In genomic region chr3:155234919-155235318, GRCm38 (mm10) we compare ENCODE assay signal across 10 mouse cellular contexts.
DNase-seq lines count a peak whose midpoint lies in the region; ATAC-seq lines count a peak whose summit lies in the region.
"Had no signal": no experiment of that assay in that cellular context is flagged by ENCODE, and none has a peak within 500 bp of the region (broad histone marks: within the 10 kb centered on the region; RNA-seq: fewer than 3 reads in every experiment).

No protein-coding gene starts in this region.

- no peak overlapping the region for H3K27ac ChIP-seq in embryonic facial prominence, embryonic 11.5 days (replicated peaks; ENCODE audit: low read depth, low read length)
- no peak overlapping the region for H3K27ac ChIP-seq in embryonic facial prominence, embryonic 10.5 days (replicated peaks)
- H3K27ac ChIP-seq in neural tube, embryonic 11.5 days (ENCODE audit: low read depth, low read length), result no peak overlapping the region
- no peak overlapping the region for H3K27ac ChIP-seq in hindbrain, embryonic 16.5 days (ENCODE audit: low read depth, low read length)
- H3K27ac ChIP-seq: heart, embryonic 13.5 days; liver, embryonic 13.5 days had no signal

- H3K4me2 ChIP-seq in embryonic facial prominence, embryonic 11.5 days (ENCODE audit: low read depth, low read length), result no peak overlapping the region
- no peak overlapping the region for H3K4me2 ChIP-seq in neural tube, embryonic 11.5 days (ENCODE audit: low read depth)
- no peak overlapping the region for H3K4me2 ChIP-seq in hindbrain, embryonic 16.5 days (ENCODE audit: low read length)
- H3K4me2 ChIP-seq: heart, embryonic 13.5 days; liver, embryonic 13.5 days had no signal

- DNase-seq in embryonic facial prominence, embryonic 11.5 days (ENCODE audit: low spot score), result peak; percentile 50
- no peak for DNase-seq in embryonic facial prominence, embryonic 10.5 days (ENCODE audit: low spot score)
- no peak for DNase-seq in neural tube, embryonic 11.5 days (ENCODE audit: low spot score)
- DNase-seq in neural tube, embryonic 10.5 days (ENCODE audit: extremely low spot score, low spot score), result no peak
- DNase-seq in telencephalon, adult 2 months (ENCODE audit: low read depth, low spot score), result peak; percentile 29
- no peak for DNase-seq in urinary bladder, postnatal 36 days (ENCODE audit: low spot score in 2 of 2)
- DNase-seq in urinary bladder, postnatal 4 days (ENCODE audit: low spot score in 2 of 2), result no peak
- DNase-seq: liver, embryonic 13.5 days had no signal

- H3K27me3 ChIP-seq in embryonic facial prominence, embryonic 11.5 days (ENCODE audit: control insufficient read depth, insufficient read depth, low read length), result no peaks in the 10 kb centered on the region
- no peaks in the 10 kb centered on the region for H3K27me3 ChIP-seq in embryonic facial prominence, embryonic 10.5 days (replicated peaks; ENCODE audit: low read depth, poor library complexity, severe bottlenecking)
- H3K27me3 ChIP-seq in neural tube, embryonic 11.5 days (ENCODE audit: control insufficient read depth, insufficient read depth, low read length), result no peaks in the 10 kb centered on the region
- H3K27me3 ChIP-seq in hindbrain, embryonic 16.5 days (replicated peaks; ENCODE audit: control insufficient read depth, insufficient read depth, low read length), result no peaks in the 10 kb centered on the region
- H3K27me3 ChIP-seq: heart, embryonic 13.5 days; liver, embryonic 13.5 days had no signal

- no peak; the same call in 1 of the 2 replicates for ATAC-seq in embryonic facial prominence, embryonic 11.5 days (replicated peaks; ENCODE audit: insufficient number of reproducible peaks, low FRiP score, low TSS enrichment, low read depth)
- 0 out of 2 replicates have a peak, but pooled peaks have one; percentile 52 for ATAC-seq in neural tube, embryonic 11.5 days (ENCODE audit: insufficient read depth, low FRiP score, low TSS enrichment)
- peak; percentile 78 for ATAC-seq in hindbrain, embryonic 16.5 days

- no peak overlapping the region for H3K9ac ChIP-seq in embryonic facial prominence, embryonic 11.5 days (replicated peaks; ENCODE audit: low read length)
- H3K9ac ChIP-seq in neural tube, embryonic 11.5 days (ENCODE audit: low read length), result no peak overlapping the region
- no peak overlapping the region for H3K9ac ChIP-seq in hindbrain, embryonic 16.5 days (ENCODE audit: low read depth, low read length)
- H3K9ac ChIP-seq: heart, embryonic 13.5 days; liver, embryonic 13.5 days had no signal

- no peaks in the 10 kb centered on the region for H3K9me3 ChIP-seq in embryonic facial prominence, embryonic 11.5 days (replicated peaks; ENCODE audit: control insufficient read depth, low read length)
- no peaks in the 10 kb centered on the region for H3K9me3 ChIP-seq in embryonic facial prominence, embryonic 10.5 days
- H3K9me3 ChIP-seq in neural tube, embryonic 11.5 days (ENCODE audit: control insufficient read depth, low read length), result no peaks in the 10 kb centered on the region
- no peaks in the 10 kb centered on the region for H3K9me3 ChIP-seq in hindbrain, embryonic 16.5 days (ENCODE audit: control insufficient read depth, low read length)
- H3K9me3 ChIP-seq: heart, embryonic 13.5 days; liver, embryonic 13.5 days had no signal

- no peak overlapping the region for H3K4me3 ChIP-seq in embryonic facial prominence, embryonic 11.5 days (ENCODE audit: low read depth, low read length)
- H3K4me3 ChIP-seq in embryonic facial prominence, embryonic 10.5 days, result no peak overlapping the region
- H3K4me3 ChIP-seq in neural tube, embryonic 11.5 days (ENCODE audit: low read depth, low read length), result no peak overlapping the region
- H3K4me3 ChIP-seq in hindbrain, embryonic 16.5 days (ENCODE audit: low read length), result no peak overlapping the region
- H3K4me3 ChIP-seq: heart, embryonic 13.5 days; liver, embryonic 13.5 days had no signal

- H3K4me1 ChIP-seq in embryonic facial prominence, embryonic 11.5 days (ENCODE audit: control insufficient read depth, insufficient read depth, low read length), result no peaks in the 10 kb centered on the region
- H3K4me1 ChIP-seq in embryonic facial prominence, embryonic 10.5 days, result no peaks in the 10 kb centered on the region
- H3K4me1 ChIP-seq in neural tube, embryonic 11.5 days (ENCODE audit: control insufficient read depth, insufficient read depth, low read length), result no peaks in the 10 kb centered on the region
- no peaks in the 10 kb centered on the region for H3K4me1 ChIP-seq in hindbrain, embryonic 16.5 days (ENCODE audit: control insufficient read depth, insufficient read depth, low read depth, low read length)
- H3K4me1 ChIP-seq: heart, embryonic 13.5 days; liver, embryonic 13.5 days had no signal

- WGBS in embryonic facial prominence, embryonic 11.5 days, result 6% methylated on average over 1 of the region's 1 CpGs
- 10% methylated on average over 1 of the region's 1 CpGs for WGBS in embryonic facial prominence, embryonic 10.5 days
- WGBS in neural tube, embryonic 11.5 days, result 7% methylated on average over 1 of the region's 1 CpGs
- 6% methylated on average over 1 of the region's 1 CpGs for WGBS in hindbrain, embryonic 16.5 days

- H3K36me3 ChIP-seq in embryonic facial prominence, embryonic 11.5 days (replicated peaks; ENCODE audit: control insufficient read depth, insufficient read depth, low read depth, low read length), result no peaks in the 10 kb centered on the region
- H3K36me3 ChIP-seq in embryonic facial prominence, embryonic 10.5 days (replicated peaks), result no peaks in the 10 kb centered on the region
- no peaks in the 10 kb centered on the region for H3K36me3 ChIP-seq in neural tube, embryonic 11.5 days (ENCODE audit: control insufficient read depth, insufficient read depth, low read length)
- no peaks in the 10 kb centered on the region for H3K36me3 ChIP-seq in hindbrain, embryonic 16.5 days (ENCODE audit: control insufficient read depth, insufficient read depth, low read length)
- H3K36me3 ChIP-seq: heart, embryonic 13.5 days; liver, embryonic 13.5 days had no signal

Comparison
In these comparisons a context has a peak if more than half of its experiments do, and no peak if none do; other contexts are left out.
1. DNase-seq: peak in embryonic facial prominence, embryonic 11.5 days (single experiment) and telencephalon, adult 2 months (single experiment); none in embryonic facial prominence, embryonic 10.5 days (single experiment), neural tube, embryonic 11.5 days (single experiment), neural tube, embryonic 10.5 days (single experiment), urinary bladder, postnatal 36 days (0 of 2) and urinary bladder, postnatal 4 days (0 of 2).